Mouse (Mus musculus) kidney, postnatal 10 days (tissue): ENCODE measurements around the gene Nos3.

ENCODE experiments used
- DNase-seq: peaks from one replicate; pipeline ENCODE4 v3.0.0; 2021; ENCODE audit warnings: mixed read lengths

Nos3 gene

GRCm38 (mm10) chr5:24433993-24434392 lies 69.4 kb downstream of the Nos3 start:
- no peak for DNase-seq
